Mouse (Mus musculus) embryonic facial prominence, embryonic 14.5 days (tissue): ENCODE measurements at regions not wholly inside any gene's neighbourhood (a gene's known extent, or its start where the extent isn't known, plus 50 kb on each side); places are given as distances from the start of the nearest gene placed in this dataset.

Experiments used
- ATAC-seq: fragments of 200-750 bp; cut with Nextera tagmentation; 2 replicates; pipeline ENCODE4 v1.8.0; 2017; ENCODE audit warnings: low read depth, moderate number of reproducible peaks, moderate TSS enrichment
- DNase-seq: peaks from one replicate; pipeline ENCODE4 v3.0.0-alpha.2; 2015; ENCODE audit warnings: low spot score
- H3K27ac ChIP-seq: fragments of 300-500 bp; sonication (generic); replicated peaks from 2 replicates; pipeline ENCODE4 v1.5.1; 2014; ENCODE audit warnings: low read depth, mild to moderate bottlenecking, low read length, moderate library complexity
- H3K27me3 ChIP-seq: fragments of 300-500 bp; sonication (generic); replicated peaks from 2 replicates; pipeline ENCODE4 v1.6.1; 2014; ENCODE audit warnings: low read length; ENCODE audit not compliant: control insufficient read depth, insufficient read depth
- H3K36me3 ChIP-seq: fragments of 300-500 bp; sonication (generic); 2 replicates; pipeline ENCODE4 v1.6.1; 2014; ENCODE audit warnings: low read length, mixed read lengths; ENCODE audit not compliant: control insufficient read depth, insufficient read depth
- H3K4me1 ChIP-seq: fragments of 300-500 bp; sonication (generic); 2 replicates; pipeline ENCODE4 v1.6.1; 2014; ENCODE audit warnings: antibody characterized with exemption, low read length; ENCODE audit not compliant: control insufficient read depth, insufficient read depth
- H3K4me2 ChIP-seq: fragments of 300-500 bp; sonication (generic); 2 replicates; pipeline ENCODE4 v1.6.1; 2014; ENCODE audit warnings: low read depth, mild to moderate bottlenecking, low read length, moderate library complexity, mixed read lengths
- H3K4me3 ChIP-seq: fragments of 300-500 bp; sonication (generic); 2 replicates; pipeline ENCODE4 v1.5.1; 2014; ENCODE audit warnings: low read depth, mild to moderate bottlenecking, low read length
- H3K9ac ChIP-seq: fragments of 300-500 bp; sonication (generic); 2 replicates; pipeline ENCODE4 v1.6.1; 2014; ENCODE audit warnings: low read depth, mild to moderate bottlenecking, low read length, moderate library complexity, mixed read lengths
- H3K9me3 ChIP-seq: fragments of 300-500 bp; sonication (generic); 2 replicates; pipeline ENCODE4 v1.6.1; 2016; ENCODE audit warnings: low read length; ENCODE audit not compliant: control insufficient read depth
- WGBS: fragments of 180-500 bp; shearing (Covaris S2); extraction: QIAGEN DNeasy Blood & Tissue Kit; methylation state at CpG from one replicate; pipeline ENCODE4 v1.1.7; 2014; 5-methylcytosine and 5-hydroxymethylcytosine counted together

GRCm38 (mm10) chr3:54487346-54487745, 126.4 kb downstream of the Postn start:
- Histone ChIP-seq H3K4me3 (no peak overlapping the region), H3K9me3 (no peaks in the 10 kb centered on the region), H3K4me1 (peaks cover 4% of the 10 kb centered on the region; the same call in 1 of the 2 replicates), H3K27me3 (no peaks in the 10 kb centered on the region), H3K4me2 (no peak overlapping the region), H3K9ac (no peak overlapping the region), H3K36me3 (no peaks in the 10 kb centered on the region), H3K27ac (no peak overlapping the region)
- 85% methylated on average over 2 of the region's 2 CpGs for WGBS
- DNase-seq (no peak), ATAC-seq (no peak)

DNA sequence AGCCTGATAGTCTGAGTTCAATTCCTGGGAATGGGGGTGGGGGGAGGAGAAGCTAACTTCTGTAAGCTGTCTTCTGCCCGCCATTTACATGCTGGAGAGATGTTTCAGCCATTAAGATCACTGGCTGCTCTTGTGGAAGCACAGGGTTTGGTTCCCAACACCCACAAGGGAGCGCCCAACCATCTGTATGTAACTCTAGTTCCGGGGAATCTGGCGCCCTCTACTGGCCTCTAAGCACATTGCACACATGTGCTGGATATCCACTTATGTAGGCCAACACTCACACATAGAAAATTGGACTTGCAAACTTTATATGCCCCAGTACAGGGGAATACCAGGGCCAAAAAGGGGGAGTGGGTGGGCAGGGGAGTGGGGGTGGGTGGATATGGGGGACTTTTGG, 126.9 kb downstream of the Postn start:
- WGBS = 62% methylated on average over 4 of the region's 4 CpGs
- no peak overlapping the region for H3K27ac ChIP-seq
- no peak overlapping the region for H3K9ac ChIP-seq
- no peak for DNase-seq
- no peak for ATAC-seq
- H3K9me3 ChIP-seq = no peaks in the 10 kb centered on the region
- no peaks in the 10 kb centered on the region for H3K36me3 ChIP-seq
- H3K27me3 ChIP-seq = no peaks in the 10 kb centered on the region
- no peak overlapping the region for H3K4me3 ChIP-seq
- H3K4me1 ChIP-seq = peaks cover 4% of the 10 kb centered on the region; the same call in 1 of the 2 replicates
- no peak overlapping the region for H3K4me2 ChIP-seq

DNA sequence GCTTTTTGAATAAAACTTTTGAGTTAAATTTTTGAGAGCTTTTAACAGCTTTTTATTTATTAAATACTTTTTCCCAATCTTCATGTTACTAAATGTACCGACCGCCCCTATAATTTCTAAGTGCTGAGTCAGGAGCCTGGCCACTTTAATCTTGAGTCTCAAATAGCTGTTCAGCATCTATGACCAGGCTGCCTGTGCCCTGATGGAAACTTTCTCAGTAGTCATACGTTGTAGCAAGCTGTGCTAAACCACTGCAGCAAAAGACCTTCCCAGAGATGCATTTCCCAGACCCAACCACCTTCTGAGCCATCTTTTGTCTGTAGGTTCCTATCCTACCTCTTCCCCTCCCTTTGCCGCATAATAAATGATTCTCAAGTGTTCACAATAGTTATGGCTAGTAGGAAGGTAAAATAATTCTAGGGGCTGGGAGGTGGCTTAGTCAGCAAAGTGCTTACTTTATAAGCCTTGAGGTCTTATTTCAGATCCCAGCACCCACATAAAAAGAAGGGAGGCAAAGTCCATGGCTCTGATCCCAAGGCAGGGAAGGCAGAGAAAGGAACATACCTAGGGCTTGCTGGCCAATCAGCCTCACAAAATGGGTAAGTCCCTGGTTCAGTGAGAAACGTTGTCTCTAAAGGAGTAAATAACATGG, 129.5 kb downstream of the Postn start:
- Histone ChIP-seq H3K9me3 (no peaks in the 10 kb centered on the region), H3K4me2 (no peak overlapping the region), H3K4me1 (peaks cover 4% of the 10 kb centered on the region; the same call in 1 of the 2 replicates), H3K9ac (no peak overlapping the region), H3K36me3 (no peaks in the 10 kb centered on the region), H3K4me3 (no peak overlapping the region), H3K27ac (no peak overlapping the region), H3K27me3 (no peaks in the 10 kb centered on the region)
- WGBS = 67% methylated on average over 5 of the region's 5 CpGs
- DNase-seq = no peak
- ATAC-seq = no peak

DNA sequence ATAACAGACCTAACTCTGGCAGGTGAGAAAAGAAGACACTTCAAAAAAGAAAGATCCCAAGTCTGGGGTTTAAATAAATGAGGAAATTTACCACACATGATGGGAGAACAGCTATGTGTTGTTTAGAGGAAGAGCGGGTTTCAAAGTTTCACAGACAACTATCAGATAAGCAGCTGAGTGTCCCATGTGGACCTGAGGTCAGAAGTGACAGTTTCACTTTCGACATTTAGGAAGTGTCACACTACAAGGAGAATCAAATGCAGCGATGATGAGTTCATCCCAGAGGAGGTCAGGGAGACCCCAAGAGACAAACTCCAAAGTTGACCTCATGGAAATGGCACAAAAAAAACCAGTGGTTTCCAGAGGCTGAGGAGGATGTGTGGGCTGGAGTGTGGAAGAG, 132.7 kb downstream of the Postn start:
- WGBS = 79% methylated on average over 3 of the region's 3 CpGs
- ATAC-seq = no peak
- H3K4me3 ChIP-seq = no peak overlapping the region
- no peak for DNase-seq
- peaks cover 4% of the 10 kb centered on the region; the same call in 1 of the 2 replicates for H3K4me1 ChIP-seq
- H3K36me3 ChIP-seq = no peaks in the 10 kb centered on the region
- no peak overlapping the region for H3K9ac ChIP-seq
- peaks cover 4% of the 10 kb centered on the region; the same call in 1 of the 2 replicates for H3K9me3 ChIP-seq
- no peak overlapping the region for H3K27ac ChIP-seq
- no peaks in the 10 kb centered on the region for H3K27me3 ChIP-seq
- H3K4me2 ChIP-seq = no peak overlapping the region

- Histone ChIP-seq H3K27me3 (no peaks in the 10 kb centered on the region), H3K9me3 (no peaks in the 10 kb centered on the region), H3K4me3 (no peak overlapping the region), H3K36me3 (no peaks in the 10 kb centered on the region), H3K27ac (no peak overlapping the region), H3K9ac (no peak overlapping the region), H3K4me1 (no peaks in the 10 kb centered on the region), H3K4me2 (no peak overlapping the region)
- ATAC-seq = no peak
- 78% methylated on average over 3 of the region's 3 CpGs for WGBS
- DNase-seq = no peak
Observed at GRCm38 (mm10) chr3:54504997-54505396, 144.1 kb downstream of the Postn start.

DNA sequence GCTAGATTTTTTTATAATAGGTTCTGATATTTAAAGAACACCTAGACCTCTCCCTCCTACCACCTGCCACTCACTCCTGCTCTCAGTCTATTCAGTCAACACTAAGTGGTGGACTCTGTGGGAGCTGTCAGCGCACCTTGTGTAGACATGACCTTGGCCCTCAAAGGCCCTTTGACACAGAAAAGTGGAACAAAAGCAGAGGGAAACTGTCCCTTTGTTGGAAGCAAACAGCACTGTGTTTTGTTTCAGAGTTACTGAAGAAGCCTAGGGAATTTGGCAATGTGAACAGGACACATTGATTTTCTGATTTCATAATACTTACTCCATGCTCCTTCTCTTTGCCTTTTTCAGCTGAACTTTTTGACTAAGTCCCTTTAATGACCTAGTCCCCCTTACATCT, 146.7 kb downstream of the Postn start:
- Histone ChIP-seq H3K9me3 (no peaks in the 10 kb centered on the region), H3K27me3 (no peaks in the 10 kb centered on the region)
- ATAC-seq = no peak

GRCm38 (mm10) chr3:54508906-54509305, 148.0 kb downstream of the Postn start:
- Histone ChIP-seq H3K27ac (no peak overlapping the region), H3K4me1 (no peaks in the 10 kb centered on the region), H3K36me3 (no peaks in the 10 kb centered on the region), H3K4me3 (no peak overlapping the region), H3K27me3 (no peaks in the 10 kb centered on the region), H3K9ac (no peak overlapping the region), H3K4me2 (no peak overlapping the region), H3K9me3 (no peaks in the 10 kb centered on the region)
- WGBS = 75% methylated on average over 5 of the region's 5 CpGs
- no peak for DNase-seq
- no peak for ATAC-seq

More for the DNA sequence above, 146.7 kb downstream of the Postn start:
- no peak for DNase-seq
- Histone ChIP-seq H3K4me2 (no peak overlapping the region), H3K9ac (no peak overlapping the region), H3K36me3 (no peaks in the 10 kb centered on the region), H3K4me1 (no peaks in the 10 kb centered on the region), H3K4me3 (no peak overlapping the region), H3K27ac (no peak overlapping the region)
- WGBS = 100% methylated on average over 1 of the region's 1 CpGs

DNA sequence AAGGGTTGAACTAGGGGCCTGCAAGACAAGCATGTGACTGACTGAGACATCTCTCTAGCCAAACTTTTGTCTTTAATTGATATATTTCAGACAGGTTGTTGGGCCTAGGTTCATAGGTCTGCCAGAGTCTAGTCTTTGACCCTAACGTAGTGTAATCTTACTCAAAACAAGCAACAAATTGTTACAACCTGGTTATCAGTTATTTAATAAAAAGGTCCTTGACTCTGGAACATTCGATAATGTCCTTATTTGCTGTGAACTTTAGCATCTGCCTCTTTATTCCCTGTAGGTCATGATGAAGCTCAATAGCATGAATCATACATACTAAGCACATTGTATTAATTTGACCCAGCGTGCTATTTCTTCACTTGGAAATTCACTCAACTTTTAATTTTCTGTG, 156.3 kb downstream of the Postn start:
- Histone ChIP-seq H3K27me3 (no peaks in the 10 kb centered on the region), H3K9me3 (peaks cover 8% of the 10 kb centered on the region; the same call in 1 of the 2 replicates), H3K4me1 (no peaks in the 10 kb centered on the region), H3K4me2 (no peak overlapping the region), H3K4me3 (no peak overlapping the region), H3K27ac (no peak overlapping the region), H3K36me3 (no peaks in the 10 kb centered on the region), H3K9ac (no peak overlapping the region)
- WGBS = 82% methylated on average over 3 of the region's 3 CpGs
- DNase-seq (no peak), ATAC-seq (no peak)

GRCm38 (mm10) chr3:54522716-54523115, 161.8 kb downstream of the Postn start:
- 78% methylated on average over 2 of the region's 2 CpGs for WGBS

More at GRCm38 (mm10) chr3:54522716-54523115, 161.8 kb downstream of the Postn start:
- no peak overlapping the region for H3K27ac ChIP-seq
- no peak overlapping the region for H3K4me3 ChIP-seq
- H3K4me1 ChIP-seq = no peaks in the 10 kb centered on the region
- H3K9ac ChIP-seq = no peak overlapping the region
- H3K9me3 ChIP-seq = peaks cover 17% of the 10 kb centered on the region
- no peaks in the 10 kb centered on the region for H3K36me3 ChIP-seq
- DNase-seq = no peak
- H3K27me3 ChIP-seq = no peaks in the 10 kb centered on the region
- H3K4me2 ChIP-seq = no peak overlapping the region
- ATAC-seq = no peak
